8 mouse cellular contexts compared by ENCODE assay signal in the genomic region with DNA sequence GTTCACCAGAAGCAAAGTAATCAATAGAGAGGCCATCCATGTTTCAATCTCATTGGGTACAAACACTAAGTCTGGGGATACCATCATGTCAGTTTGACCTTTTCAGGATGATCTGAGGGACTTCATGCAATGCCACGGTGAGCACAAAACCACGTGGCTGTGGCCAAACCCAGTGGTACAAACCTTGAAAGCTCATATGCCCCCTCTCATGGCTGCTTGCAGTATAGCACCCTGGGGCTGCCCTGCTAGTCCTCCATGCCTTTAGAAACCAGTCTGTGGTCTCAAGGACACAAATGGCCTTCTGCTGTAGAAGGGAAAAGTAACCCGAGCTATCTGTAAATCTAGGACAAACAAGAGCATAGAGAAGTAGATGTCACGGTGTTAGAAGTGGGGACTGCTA.
A peak's percentile ranks its signal among the peaks of the same experiment; 100 is the strongest.
DNase-seq lines count a peak whose midpoint lies in the region; ATAC-seq lines count a peak whose summit lies in the region.

No protein-coding gene starts in this region.

- DNase-seq in hindbrain, embryonic 11.5 days (ENCODE audit: low spot score): peak; percentile 54
- DNase-seq in 3T3-L1 (ENCODE audit: low read depth, low spot score) (peak; percentile 52), MN1 (ENCODE audit: low spot score) (peak; percentile 13)
- DNase-seq in embryonic facial prominence, embryonic 14.5 days (ENCODE audit: low spot score): peak; percentile 23
- DNase-seq in lung, postnatal 25 days (ENCODE audit: low spot score): peak; percentile 24
- no peak for DNase-seq in B cell, adult 2 months
- no peak for DNase-seq in layer of hippocampus, adult 9-11 months

- H3K36me3 ChIP-seq in hindbrain, embryonic 11.5 days (ENCODE audit: control insufficient read depth, insufficient read depth, low read length): no peaks in the 10 kb centered on the region
- peaks cover 40% of the 10 kb centered on the region for H3K36me3 ChIP-seq in hindbrain, embryonic 13.5 days
- H3K36me3 ChIP-seq in embryonic facial prominence, embryonic 14.5 days (ENCODE audit: control insufficient read depth, insufficient read depth, low read length): peaks cover 38% of the 10 kb centered on the region

- H3K27ac ChIP-seq in hindbrain, embryonic 11.5 days (ENCODE audit: low read depth, low read length): no peak overlapping the region
- H3K27ac ChIP-seq in hindbrain, embryonic 13.5 days: no peak overlapping the region
- H3K27ac ChIP-seq in embryonic facial prominence, embryonic 14.5 days (replicated peaks; ENCODE audit: low read depth, low read length): no peak overlapping the region

- no peaks in the 10 kb centered on the region for H3K9me3 ChIP-seq in hindbrain, embryonic 11.5 days (ENCODE audit: control insufficient read depth, low read length)
- no peaks in the 10 kb centered on the region for H3K9me3 ChIP-seq in hindbrain, embryonic 13.5 days
- H3K9me3 ChIP-seq in embryonic facial prominence, embryonic 14.5 days (ENCODE audit: control insufficient read depth, low read length): no peaks in the 10 kb centered on the region

- no peak for ATAC-seq in hindbrain, embryonic 11.5 days (ENCODE audit: low FRiP score)
- no peak for ATAC-seq in hindbrain, embryonic 13.5 days (ENCODE audit: low FRiP score)
- ATAC-seq in embryonic facial prominence, embryonic 14.5 days (ENCODE audit: low read depth): no peak

- no peak overlapping the region for H3K4me2 ChIP-seq in hindbrain, embryonic 11.5 days (replicated peaks; ENCODE audit: low read depth, low read length)
- H3K4me2 ChIP-seq in hindbrain, embryonic 13.5 days: no peak overlapping the region
- no peak overlapping the region for H3K4me2 ChIP-seq in embryonic facial prominence, embryonic 14.5 days (ENCODE audit: low read depth, low read length)

- no peaks in the 10 kb centered on the region for H3K4me1 ChIP-seq in hindbrain, embryonic 11.5 days (replicated peaks; ENCODE audit: control insufficient read depth, insufficient read depth, low read length)
- H3K4me1 ChIP-seq in hindbrain, embryonic 13.5 days (replicated peaks): no peaks in the 10 kb centered on the region
- H3K4me1 ChIP-seq in embryonic facial prominence, embryonic 14.5 days (ENCODE audit: control insufficient read depth, insufficient read depth, low read length): no peaks in the 10 kb centered on the region

- H3K4me3 ChIP-seq in hindbrain, embryonic 11.5 days (ENCODE audit: low read depth, low read length): no peak overlapping the region
- H3K4me3 ChIP-seq in hindbrain, embryonic 13.5 days: no peak overlapping the region
- H3K4me3 ChIP-seq in embryonic facial prominence, embryonic 14.5 days (ENCODE audit: low read depth, low read length): no peak overlapping the region

- H3K9ac ChIP-seq in hindbrain, embryonic 11.5 days (ENCODE audit: low read depth, low read length): no peak overlapping the region
- no peak overlapping the region for H3K9ac ChIP-seq in hindbrain, embryonic 13.5 days
- no peak overlapping the region for H3K9ac ChIP-seq in embryonic facial prominence, embryonic 14.5 days (ENCODE audit: low read depth, low read length)

- 54% methylated on average over 4 of the region's 4 CpGs for WGBS in hindbrain, embryonic 11.5 days
- WGBS in hindbrain, embryonic 13.5 days: 43% methylated on average over 4 of the region's 4 CpGs
- WGBS in embryonic facial prominence, embryonic 14.5 days: 46% methylated on average over 4 of the region's 4 CpGs

- H3K27me3 ChIP-seq in hindbrain, embryonic 11.5 days (ENCODE audit: control insufficient read depth, insufficient read depth, low read length): no peaks in the 10 kb centered on the region
- H3K27me3 ChIP-seq in hindbrain, embryonic 13.5 days: no peaks in the 10 kb centered on the region
- H3K27me3 ChIP-seq in embryonic facial prominence, embryonic 14.5 days (replicated peaks; ENCODE audit: control insufficient read depth, insufficient read depth, low read length): no peaks in the 10 kb centered on the region

Comparison
In these comparisons a context has a peak if more than half of its experiments do, and no peak if none do; other contexts are left out.
1. DNase-seq: peak in hindbrain, embryonic 11.5 days (single experiment), 3T3-L1 (single experiment), MN1 (single experiment), embryonic facial prominence, embryonic 14.5 days (single experiment) and lung, postnatal 25 days (single experiment); none in B cell, adult 2 months (0 of 2) and layer of hippocampus, adult 9-11 months (single experiment).